ENCODE assay signal across 18 mouse cellular contexts in the genomic region with DNA sequence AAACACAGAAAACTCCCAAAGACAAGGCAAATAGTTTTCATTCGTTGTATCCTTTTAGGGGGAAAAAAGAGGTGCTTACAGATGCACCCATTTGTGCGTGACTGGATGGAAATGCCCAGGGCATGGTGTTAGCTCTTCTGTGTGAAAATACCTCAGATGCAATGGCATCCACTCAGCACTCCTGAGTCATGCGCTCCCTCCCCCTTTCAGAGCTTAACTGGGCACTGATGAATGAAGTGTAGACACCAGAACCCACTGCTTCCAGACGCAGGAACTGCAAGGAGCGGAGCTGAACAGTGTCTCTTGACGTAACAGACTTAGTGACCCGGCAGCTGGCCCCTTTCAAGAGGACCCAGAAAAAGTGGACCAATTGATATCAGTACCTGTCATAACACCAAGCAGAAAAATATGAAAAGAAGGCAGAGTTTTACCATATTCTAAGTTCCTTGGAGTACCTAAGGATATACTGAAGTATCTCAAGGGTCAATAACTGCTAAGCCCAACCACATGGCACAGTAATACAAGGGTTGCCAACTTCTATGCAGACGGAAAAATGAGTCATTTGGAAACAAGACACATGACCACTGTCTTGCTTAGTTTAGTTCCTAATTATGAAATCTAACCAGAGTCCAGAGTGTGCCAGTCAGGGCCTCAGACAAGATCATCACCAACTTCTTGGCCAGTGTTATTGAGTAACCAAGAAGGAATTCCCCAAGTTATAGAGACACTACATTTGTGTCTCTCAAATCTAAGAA. TPM values are rescaled to one million over a fixed set of nuclear protein-coding genes. Genes with fewer than 3 reads are reported as not detected.
DNase-seq lines count a peak whose midpoint lies in the region; ATAC-seq and TF ChIP-seq lines count a peak whose summit lies in the region.
"Had no signal": no experiment of that assay in that cellular context is flagged by ENCODE, and none has a peak within 500 bp of the region (broad histone marks: within the 10 kb centered on the region; RNA-seq: fewer than 3 reads in every experiment).

No protein-coding gene starts in this region.

- no peak for TF ChIP-seq POLR2A in lung, adult 2 months (IDR thresholded peaks at IDR 0.05; ENCODE audit: borderline replicate concordance, extremely low read depth, low read depth, low read length)
- no peak for TF ChIP-seq POLR2A in thymus, adult 2 months (IDR thresholded peaks at IDR 0.05; ENCODE audit: control insufficient read depth, extremely low read depth, insufficient read depth, low read length, poor library complexity)

- WGBS in forebrain, embryonic 11.5 days, result 73% methylated on average over 8 of the region's 8 CpGs
- WGBS in forebrain, embryonic 14.5 days, result 73% methylated on average over 8 of the region's 8 CpGs
- 22% methylated on average over 8 of the region's 8 CpGs for WGBS in lung, embryonic 16.5 days
- 41% methylated on average over 8 of the region's 8 CpGs for WGBS in lung, adult 2 months
- 91% methylated on average over 8 of the region's 8 CpGs for WGBS in thymus, adult 2 months

- TF ChIP-seq CTCF in lung, adult 2 months (IDR thresholded peaks at IDR 0.05; ENCODE audit: insufficient read depth, low read length), result no peak
- TF ChIP-seq CTCF in thymus, adult 2 months (IDR thresholded peaks at IDR 0.05; ENCODE audit: borderline replicate concordance, control insufficient read depth, extremely low read depth, insufficient read depth, low read length, poor library complexity), result no peak

- H3K36me3 ChIP-seq in forebrain, embryonic 11.5 days (ENCODE audit: control insufficient read depth, insufficient read depth, low read length), result no peaks in the 10 kb centered on the region
- no peaks in the 10 kb centered on the region for H3K36me3 ChIP-seq in forebrain, embryonic 14.5 days (ENCODE audit: control insufficient read depth, insufficient read depth, low read length)
- no peaks in the 10 kb centered on the region for H3K36me3 ChIP-seq in lung, embryonic 16.5 days (ENCODE audit: control insufficient read depth, insufficient read depth, low read length)
- no peaks in the 10 kb centered on the region for H3K36me3 ChIP-seq in thymus, adult 2 months (ENCODE audit: control insufficient read depth, insufficient read depth, low read length)
- H3K36me3 ChIP-seq: embryonic facial prominence, embryonic 13.5 days; intestine, embryonic 15.5 days; neural tube, embryonic 12.5 days had no signal

- no peak for ATAC-seq in forebrain, embryonic 11.5 days (replicated peaks; ENCODE audit: low FRiP score)
- no peak for ATAC-seq in forebrain, embryonic 14.5 days
- ATAC-seq in lung, embryonic 16.5 days (ENCODE audit: low read depth), result peak; percentile 31; the same call in 1 of the 2 replicates
- ATAC-seq: CD4-positive, CD25-positive, alpha-beta regulatory T cell, adult 4 months; forebrain, postnatal 0 days; intestine, embryonic 15.5 days had no signal

- no peak overlapping the region for H3K4me3 ChIP-seq in forebrain, embryonic 11.5 days (ENCODE audit: low read depth, low read length)
- H3K4me3 ChIP-seq in forebrain, embryonic 14.5 days (ENCODE audit: low read depth, low read length), result no peak overlapping the region
- H3K4me3 ChIP-seq in lung, embryonic 16.5 days (ENCODE audit: low read length), result no peak overlapping the region
- H3K4me3 ChIP-seq in lung, adult 2 months (replicated peaks; ENCODE audit: extremely low read depth, low read depth, low read length), result no peak overlapping the region
- no peak overlapping the region for H3K4me3 ChIP-seq in thymus, adult 2 months (ENCODE audit: control insufficient read depth, insufficient read depth, low read length)
- H3K4me3 ChIP-seq: embryonic facial prominence, embryonic 13.5 days; intestine, embryonic 15.5 days; layer of hippocampus, adult 2 months; neural tube, embryonic 12.5 days had no signal

- 0 out of 2 replicates have a peak, but pooled peaks cover 3% of the 10 kb centered on the region for H3K4me1 ChIP-seq in forebrain, embryonic 11.5 days (replicated peaks; ENCODE audit: control insufficient read depth, insufficient read depth, low read length)
- H3K4me1 ChIP-seq in forebrain, embryonic 14.5 days (ENCODE audit: control insufficient read depth, insufficient read depth, low read length), result no peaks in the 10 kb centered on the region
- no peaks in the 10 kb centered on the region for H3K4me1 ChIP-seq in lung, embryonic 16.5 days (replicated peaks; ENCODE audit: control insufficient read depth, insufficient read depth, low read length)
- peaks cover 2% of the 10 kb centered on the region for H3K4me1 ChIP-seq in lung, adult 2 months (ENCODE audit: control insufficient read depth, insufficient read depth, low read length)
- H3K4me1 ChIP-seq in thymus, adult 2 months (replicated peaks; ENCODE audit: control insufficient read depth, insufficient read depth, low read length), result peaks cover 7% of the 10 kb centered on the region

- DNase-seq in forebrain, embryonic 11.5 days (ENCODE audit: low spot score), result peak; percentile 34
- no peak for DNase-seq in forebrain, embryonic 14.5 days (ENCODE audit: low spot score)
- no peak for DNase-seq in lung, adult 2 months
- peak; percentile 14 for DNase-seq in lung, postnatal 10 days
- DNase-seq in thymus, adult 2 months, result no peak
- no peak for DNase-seq in layer of hippocampus, postnatal 25 days (ENCODE audit: extremely low spot score in 1 of 2, low spot score in 1 of 2)
- no peak for DNase-seq in gastrocnemius, postnatal 4 days (ENCODE audit: low spot score in 2 of 2)
- DNase-seq: cerebellum, postnatal 14 days; forebrain, postnatal 0 days; left cerebral cortex, postnatal 4 days; retina, postnatal 1 day; thymus, adult 18-20 months had no signal

- H3K4me2 ChIP-seq in forebrain, embryonic 11.5 days (ENCODE audit: low read depth, low read length, severe bottlenecking), result no peak overlapping the region
- no peak overlapping the region for H3K4me2 ChIP-seq in forebrain, embryonic 14.5 days (ENCODE audit: low read length)
- no peak overlapping the region for H3K4me2 ChIP-seq in lung, embryonic 16.5 days (ENCODE audit: low read depth, low read length)
- H3K4me2 ChIP-seq: embryonic facial prominence, embryonic 13.5 days; intestine, embryonic 15.5 days; neural tube, embryonic 12.5 days had no signal

- no peak overlapping the region for H3K27ac ChIP-seq in forebrain, embryonic 11.5 days (ENCODE audit: low read depth, low read length)
- H3K27ac ChIP-seq in forebrain, embryonic 14.5 days (ENCODE audit: low read depth, low read length), result no peak overlapping the region
- no peak overlapping the region for H3K27ac ChIP-seq in lung, embryonic 16.5 days (ENCODE audit: low read length)
- H3K27ac ChIP-seq in thymus, adult 2 months (ENCODE audit: control insufficient read depth, insufficient read depth, low read length), result no peak overlapping the region
- H3K27ac ChIP-seq: embryonic facial prominence, embryonic 13.5 days; intestine, embryonic 15.5 days; layer of hippocampus, adult 2 months; neural tube, embryonic 12.5 days had no signal

- no peaks in the 10 kb centered on the region for H3K9me3 ChIP-seq in forebrain, embryonic 11.5 days (ENCODE audit: control insufficient read depth, low read length)
- H3K9me3 ChIP-seq in forebrain, embryonic 14.5 days (replicated peaks; ENCODE audit: control insufficient read depth, low read length), result no peaks in the 10 kb centered on the region
- no peaks in the 10 kb centered on the region for H3K9me3 ChIP-seq in lung, embryonic 16.5 days (ENCODE audit: control insufficient read depth, low read length)
- H3K9me3 ChIP-seq: embryonic facial prominence, embryonic 13.5 days; intestine, embryonic 15.5 days; neural tube, embryonic 12.5 days had no signal

- no peaks in the 10 kb centered on the region; the same call in 1 of the 2 replicates for H3K27me3 ChIP-seq in forebrain, embryonic 11.5 days (ENCODE audit: control insufficient read depth, insufficient read depth, low read length)
- H3K27me3 ChIP-seq in forebrain, embryonic 14.5 days (replicated peaks; ENCODE audit: control insufficient read depth, insufficient read depth, low read length), result no peaks in the 10 kb centered on the region
- no peaks in the 10 kb centered on the region for H3K27me3 ChIP-seq in lung, embryonic 16.5 days (ENCODE audit: control insufficient read depth, insufficient read depth, low read depth, low read length)
- no peaks in the 10 kb centered on the region for H3K27me3 ChIP-seq in thymus, adult 2 months (ENCODE audit: control insufficient read depth, insufficient read depth, low read length)
- H3K27me3 ChIP-seq: intestine, embryonic 15.5 days had no signal

- H3K9ac ChIP-seq in forebrain, embryonic 11.5 days (ENCODE audit: low read length), result no peak overlapping the region
- no peak overlapping the region for H3K9ac ChIP-seq in forebrain, embryonic 14.5 days (ENCODE audit: low read length)
- no peak overlapping the region for H3K9ac ChIP-seq in lung, embryonic 16.5 days (ENCODE audit: low read length)
- H3K9ac ChIP-seq: embryonic facial prominence, embryonic 13.5 days; forebrain, postnatal 0 days; intestine, embryonic 15.5 days; neural tube, embryonic 12.5 days had no signal

RNA-seq across cellular contexts. Expression of a gene that starts 3.4 kb away (rescaled TPM):
- polyA plus RNA-seq in forebrain, embryonic 11.5 days (2014; fragmentation: Nextera tagmentation; extraction: Ambion mirVana), result 1.3 and 1.4 TPM in 2 replicates
- 0.77 and 1.3 TPM in 2 replicates for polyA plus RNA-seq in forebrain, embryonic 14.5 days (2014; fragmentation: Nextera tagmentation; extraction: Ambion mirVana)
- polyA plus RNA-seq in lung, embryonic 16.5 days (2015; fragmentation: Nextera tagmentation; extraction: Ambion mirVana), result 4.0 and 4.8 TPM in 2 replicates
- 7.2 and 10.0 TPM in 2 replicates for polyA plus RNA-seq in lung, adult 2 months (2012; rRNA removed)
- 4.0 and 4.1 TPM in 2 replicates for polyA plus RNA-seq in thymus, adult 2 months (2012; rRNA removed)
- under 1 TPM; 0.52 to 0.59 TPM for total RNA-seq in layer of hippocampus, postnatal 25 days (2021)
- 1 to 10 TPM; 3.6 to 3.8 TPM for total RNA-seq in gastrocnemius, postnatal 4 days (2021)

Comparison
In these comparisons a context has a peak if more than half of its experiments do, and no peak if none do; other contexts are left out.
1. DNase-seq: peak in forebrain, embryonic 11.5 days (single experiment) and lung, postnatal 10 days (single experiment); none in forebrain, embryonic 14.5 days (single experiment), lung, adult 2 months (single experiment), thymus, adult 2 months (single experiment), layer of hippocampus, postnatal 25 days (0 of 2) and gastrocnemius, postnatal 4 days (0 of 2).